Mouse (Mus musculus): ENCODE results near the gene Cmklr1. TPM values are rescaled to one million over a fixed set of nuclear protein-coding genes. Genes with fewer than 3 reads are reported as not detected.
"Not testable (repeated sequence)": the region's sequence is repeated elsewhere in the genome, so short reads cannot be mapped to it uniquely, and the experiment has no call there.

Gene Cmklr1
- polyA plus RNA-seq, 1 experiment = 10.0 TPM

GRCm38 (mm10) chr5:113586458-113586849 lies 63.8 kb downstream of the Cmklr1 start:
- not testable (repeated sequence) for DNase-seq (ENCODE audit: low spot score)

DNA sequence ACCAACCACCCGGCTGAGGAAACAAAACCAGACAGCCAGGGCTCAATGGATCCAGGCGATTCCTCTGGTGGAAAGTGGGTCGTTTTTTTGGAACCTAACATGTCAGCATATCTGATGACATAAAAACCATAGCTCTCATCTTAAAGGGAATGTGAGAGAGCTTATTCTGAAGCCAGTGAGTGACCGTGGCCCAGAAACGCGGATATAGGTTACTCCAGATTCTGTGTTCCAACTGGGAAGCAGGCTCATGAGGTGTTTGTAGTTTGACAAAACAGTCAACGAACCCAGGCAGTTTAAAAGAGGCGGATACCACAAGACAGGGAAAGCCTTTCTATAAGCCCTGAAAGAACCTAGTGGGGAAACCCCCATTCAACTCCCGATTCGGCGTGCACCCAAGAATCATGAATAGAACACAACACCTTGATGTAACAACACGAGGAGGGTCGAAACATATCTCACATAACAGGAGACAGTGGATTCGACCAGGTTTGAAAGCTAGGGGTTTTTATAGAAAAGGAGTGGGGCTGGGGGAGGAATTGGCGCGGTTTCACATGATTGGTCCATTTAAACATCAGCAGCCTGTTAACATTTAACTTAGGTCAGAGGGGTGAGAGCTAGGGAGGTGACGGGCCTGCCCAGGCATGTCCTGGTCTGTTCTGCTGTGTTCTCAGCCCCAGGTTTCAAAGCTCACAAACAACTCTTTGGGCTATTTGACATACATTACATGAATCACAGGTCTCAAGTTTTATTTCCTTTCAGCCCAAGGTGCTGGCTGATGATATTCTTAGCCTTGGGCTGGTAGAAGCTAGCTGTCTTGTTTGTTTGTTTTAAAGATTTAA lies 64.4 kb downstream of the Cmklr1 start:
- not testable (repeated sequence) for DNase-seq (ENCODE audit: low spot score)

GRCm38 (mm10) chr5:113584439-113584838 lies 65.8 kb downstream of the Cmklr1 start:
- no peak for DNase-seq (ENCODE audit: low spot score)

DNA sequence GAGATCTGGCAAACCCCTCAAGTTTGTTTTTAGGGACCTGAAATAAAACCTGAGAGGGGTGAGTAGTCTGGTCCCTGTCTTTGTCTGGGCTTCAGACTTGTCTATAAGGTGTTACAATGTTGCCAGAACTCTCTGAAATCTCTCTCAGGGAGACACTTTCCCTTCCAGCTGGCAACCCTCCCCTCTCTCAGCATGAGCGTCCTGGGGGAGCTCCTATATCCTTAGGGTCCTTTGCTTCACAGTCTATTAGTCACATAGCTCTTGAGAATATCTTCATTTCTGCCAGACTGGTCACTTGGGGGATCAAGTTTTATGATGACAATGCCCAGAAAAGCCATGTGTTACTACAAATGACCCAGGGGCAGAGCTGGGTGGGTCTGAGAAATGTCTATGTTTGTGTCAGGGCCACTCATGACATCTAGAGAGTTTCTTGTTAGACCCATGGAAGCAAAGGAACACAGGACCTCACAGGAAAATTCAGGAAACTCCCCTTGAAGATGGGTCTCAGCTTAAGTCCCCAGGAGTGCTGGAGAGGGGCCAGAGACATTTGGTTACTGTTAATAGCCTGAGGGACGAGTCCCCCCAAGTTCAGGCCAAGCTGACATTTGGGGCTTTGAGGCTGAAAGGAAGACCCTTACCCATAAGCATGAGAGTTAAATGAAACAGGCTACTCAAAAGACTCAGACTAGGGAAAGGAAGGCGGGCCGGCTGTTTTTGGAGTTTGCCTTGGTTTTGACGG lies 66.6 kb downstream of the Cmklr1 start:
- no peak for DNase-seq (ENCODE audit: low spot score)

DNA sequence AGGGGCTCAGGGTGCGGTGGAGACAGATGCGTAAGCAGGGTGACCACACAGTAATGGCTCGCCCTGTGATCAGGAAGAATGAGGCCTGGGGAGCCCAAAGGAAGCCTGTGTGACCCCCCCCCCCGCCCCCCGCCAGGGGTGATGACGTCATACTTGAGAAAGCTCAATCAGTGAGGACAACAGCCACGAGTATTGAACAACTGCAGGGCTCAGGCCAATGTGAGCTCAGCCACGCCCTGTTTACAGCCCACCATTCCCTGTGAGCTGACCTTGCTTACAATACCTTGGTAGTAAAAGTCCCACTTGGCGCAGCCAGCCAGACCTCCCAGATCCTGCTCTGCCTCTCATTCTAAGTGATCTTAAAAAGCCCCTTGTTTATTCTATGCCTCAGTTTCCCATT lies 69.4 kb downstream of the Cmklr1 start:
- no peak for DNase-seq (ENCODE audit: low spot score)

DNA sequence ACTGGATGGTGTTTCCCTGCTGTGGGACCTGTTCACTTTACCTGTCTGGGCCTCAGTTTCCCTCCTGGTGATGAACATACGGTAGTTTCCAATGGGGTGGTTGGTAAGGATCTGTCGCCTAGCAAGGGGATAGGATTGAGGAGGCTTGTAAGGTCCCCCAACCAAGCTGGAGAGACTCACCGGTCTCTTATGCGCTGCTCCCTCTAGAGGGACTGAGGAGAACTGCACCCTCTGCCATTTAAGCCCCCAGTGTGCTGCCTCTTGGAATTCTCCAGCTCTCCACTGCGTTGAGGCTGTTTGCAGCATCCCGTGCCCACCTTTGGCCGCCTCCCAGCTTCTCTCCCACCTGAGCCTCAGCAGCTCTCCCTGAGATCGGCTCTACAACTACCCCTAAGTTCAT lies 70.0 kb downstream of the Cmklr1 start:
- DNase-seq (ENCODE audit: low spot score) = no peak

GRCm38 (mm10) chr5:113579128-113579527 lies 71.1 kb downstream of the Cmklr1 start:
- DNase-seq (ENCODE audit: low spot score) = no peak

GRCm38 (mm10) chr5:113578428-113578827 lies 71.8 kb downstream of the Cmklr1 start:
- DNase-seq (ENCODE audit: low spot score) = no peak

DNA sequence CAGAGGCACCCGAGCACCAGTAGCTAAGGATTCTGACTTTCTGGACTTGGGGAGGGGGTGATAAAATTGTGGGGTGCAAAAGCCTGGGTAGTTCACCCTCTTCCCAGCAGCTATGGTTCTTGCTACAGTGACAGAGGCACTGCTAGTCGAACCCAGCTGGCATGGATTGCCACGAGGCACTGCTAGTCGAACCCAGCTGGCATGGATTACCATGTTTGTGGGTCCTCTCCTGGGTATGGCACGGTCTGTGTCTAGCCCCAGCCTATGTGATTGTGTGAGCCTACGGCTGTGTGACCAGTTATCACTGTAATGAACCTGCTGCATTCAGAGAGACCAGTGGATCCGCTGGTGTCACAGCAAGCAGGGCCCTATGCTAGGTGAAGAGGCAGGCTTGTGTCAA lies 72.7 kb downstream of the Cmklr1 start:
- DNase-seq (ENCODE audit: low spot score) = no peak

DNA sequence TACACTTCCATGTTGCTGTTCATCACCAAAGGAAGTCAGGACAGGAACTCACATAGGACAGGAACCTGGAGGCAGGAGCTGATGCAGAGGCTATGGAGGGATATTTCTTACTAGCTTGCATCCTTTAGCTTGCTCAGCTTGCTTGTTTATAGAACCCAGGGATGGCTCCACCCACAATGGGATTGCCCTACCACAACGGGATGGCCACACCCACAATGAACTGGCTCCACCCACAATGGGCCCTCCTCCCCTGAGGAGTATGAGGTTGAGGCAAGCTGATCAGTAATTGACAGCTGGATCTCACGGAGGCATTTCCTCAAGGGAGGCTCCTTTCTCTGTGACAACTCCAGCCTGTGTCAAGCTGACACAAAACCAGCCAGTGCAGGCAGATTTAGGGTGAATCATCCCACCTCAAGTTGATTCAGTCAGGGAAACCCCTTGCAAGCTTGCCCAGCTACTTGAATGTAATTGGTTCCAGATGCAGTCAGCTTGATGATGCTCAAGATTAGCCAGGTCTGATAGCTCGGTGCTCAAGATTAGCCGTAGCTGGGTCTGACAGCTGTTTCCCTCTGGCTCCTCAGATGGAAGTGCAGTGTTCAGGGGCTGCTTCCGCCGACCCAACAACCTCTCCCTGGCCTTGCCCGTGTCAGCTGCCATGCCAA lies 80.0 kb downstream of the Cmklr1 start:
- DNase-seq (ENCODE audit: low spot score) = no peak

DNA sequence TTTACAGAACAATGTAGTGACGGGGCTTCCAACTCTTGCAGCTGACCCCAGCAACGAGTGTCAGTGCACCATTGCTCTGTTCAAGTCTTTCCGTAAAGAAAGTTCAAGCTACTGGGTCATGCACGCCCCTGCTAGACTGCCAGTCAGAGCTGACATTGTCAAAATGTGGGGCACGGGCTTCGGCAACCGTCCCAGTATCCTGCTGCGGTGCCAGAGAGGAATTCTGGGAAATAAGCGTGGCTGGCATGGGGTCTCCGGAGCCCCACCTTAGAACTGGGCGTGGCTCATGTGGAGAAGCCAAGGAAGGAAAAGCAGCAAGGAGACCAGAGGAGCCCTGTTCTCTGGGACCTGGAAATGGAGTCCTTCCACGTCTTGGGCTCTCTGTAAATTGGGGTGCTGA lies 84.4 kb downstream of the Cmklr1 start:
- no peak for DNase-seq (ENCODE audit: low spot score)

- no peak for DNase-seq (ENCODE audit: low spot score)
Measured at GRCm38 (mm10) chr5:113565101-113565854, 84.9 kb downstream of the Cmklr1 start.

- DNase-seq (ENCODE audit: low spot score) = no peak
Measured at GRCm38 (mm10) chr5:113564463-113564862, 85.8 kb downstream of the Cmklr1 start.

Other genes with a start within 250 kb of the Cmklr1 start
- gene Wscd2, start 160.1 kb downstream of the Cmklr1 start, polyA plus RNA-seq (2012; rRNA removed) = 23.5 and 29.6 TPM in 2 replicates
- not detected in 2 replicates for gene 1700069L16Rik, start 74.3 kb upstream of the Cmklr1 start, polyA plus RNA-seq (2012; rRNA removed)
- gene Ficd, start 85.4 kb upstream of the Cmklr1 start, polyA plus RNA-seq (2012; rRNA removed) = 6.2 and 7.8 TPM in 2 replicates
- 17.0 and 22.8 TPM in 2 replicates for gene Sart3, start 122.1 kb upstream of the Cmklr1 start, polyA plus RNA-seq (2012; rRNA removed)
- gene Iscu, start 122.3 kb upstream of the Cmklr1 start, polyA plus RNA-seq (2012; rRNA removed) = 214 and 229 TPM in 2 replicates
- gene Tmem119, start 150.1 kb upstream of the Cmklr1 start, polyA plus RNA-seq (2012; rRNA removed) = 42.0 and 42.1 TPM in 2 replicates
- 8.2 and 10.4 TPM in 2 replicates for gene Selplg, start 182.2 kb upstream of the Cmklr1 start, polyA plus RNA-seq (2012; rRNA removed)